Mouse (Mus musculus) stomach, embryonic 16.5 days (tissue): ENCODE measurements around the gene Phf21a. TPM values are rescaled to one million over a fixed set of nuclear protein-coding genes. Genes with fewer than 3 reads are reported as not detected.
A peak's percentile ranks its signal among the peaks of the same experiment; 100 is the strongest.

Source experiments
- ATAC-seq: fragments of 200-750 bp; cut with Nextera tagmentation; 2 replicates; pipeline ENCODE4 v1.8.0; 2017; ENCODE audit warnings: moderate number of reproducible peaks, moderate TSS enrichment; ENCODE audit not compliant: insufficient read depth, low FRiP score
- H3K27ac ChIP-seq: fragments of 300-500 bp; sonication (generic); 2 replicates; pipeline ENCODE4 v1.5.1; 2014; ENCODE audit warnings: low read length
- H3K27me3 ChIP-seq: fragments of 300-500 bp; sonication (generic); 2 replicates; pipeline ENCODE4 v1.6.1; 2014; ENCODE audit warnings: low read length, control low read depth, mixed read lengths; ENCODE audit not compliant: control insufficient read depth, insufficient read depth
- H3K36me3 ChIP-seq: fragments of 300-500 bp; sonication (generic); 2 replicates; pipeline ENCODE4 v1.6.1; 2014; ENCODE audit warnings: low read length; ENCODE audit not compliant: control insufficient read depth, insufficient read depth
- H3K4me1 ChIP-seq: fragments of 300-500 bp; sonication (generic); 2 replicates; pipeline ENCODE4 v1.6.1; 2014; ENCODE audit warnings: low read length, control low read depth, mixed read lengths; ENCODE audit not compliant: control insufficient read depth, insufficient read depth
- H3K4me2 ChIP-seq: fragments of 300-500 bp; sonication (generic); 2 replicates; pipeline ENCODE4 v1.6.1; 2014; ENCODE audit warnings: low read depth, low read length, mixed read lengths
- H3K4me3 ChIP-seq: fragments of 300-500 bp; sonication (generic); replicated peaks from 2 replicates; pipeline ENCODE4 v1.5.1; 2014; ENCODE audit warnings: mild to moderate bottlenecking, low read length
- H3K9ac ChIP-seq: fragments of 300-500 bp; sonication (generic); 2 replicates; pipeline ENCODE4 v1.6.1; 2014; ENCODE audit warnings: low read length
- H3K9me3 ChIP-seq: fragments of 300-500 bp; sonication (generic); replicated peaks from 2 replicates; pipeline ENCODE4 v1.6.1; 2016; ENCODE audit warnings: low read length, control low read depth; ENCODE audit not compliant: control insufficient read depth
- WGBS: fragments of 180-500 bp; shearing (Covaris S2); extraction: QIAGEN DNeasy Blood & Tissue Kit; methylation state at CpG from one replicate; pipeline ENCODE4 v1.1.7; 2014; 5-methylcytosine and 5-hydroxymethylcytosine counted together
- polyA plus RNA-seq: library from polyadenylated mRNA; unstranded; fragments of >200 nt; fragmentation: Nextera tagmentation; extraction: Ambion mirVana; gene quantifications from 2 replicates; pipeline ENCODE4 v1.2.1, GENCODE M21; 2015

Gene Phf21a
- polyA plus RNA-seq, 1 experiment from 2014 or later: 23.8 TPM

- WGBS: under 1% methylated on average over 29 of the region's 29 CpGs
- peak; percentile 65 for ATAC-seq
- peak overlapping the region; percentile 69 for H3K4me3 ChIP-seq
- H3K27ac ChIP-seq: no peak overlapping the region
- peak overlapping the region; percentile 68 for H3K9ac ChIP-seq
- H3K4me1 ChIP-seq: peaks cover 18% of the 10 kb centered on the region
- peak overlapping the region; percentile 99 for H3K4me2 ChIP-seq
- H3K27me3 ChIP-seq: peaks cover 13% of the 10 kb centered on the region
- H3K9me3 ChIP-seq: no peaks in the 10 kb centered on the region
- no peaks in the 10 kb centered on the region for H3K36me3 ChIP-seq
Observed at GRCm38 (mm10) chr2:92058469-92058868, 34.4 kb upstream of the Phf21a start.

- Histone ChIP-seq H3K4me1 (peaks cover 18% of the 10 kb centered on the region), H3K9ac (peak overlapping the region; percentile 68), H3K9me3 (no peaks in the 10 kb centered on the region), H3K27me3 (peaks cover 13% of the 10 kb centered on the region), H3K27ac (no peak overlapping the region), H3K4me2 (peak overlapping the region; percentile 99), H3K36me3 (no peaks in the 10 kb centered on the region), H3K4me3 (peak overlapping the region; percentile 69)
- 4% methylated on average over 11 of the region's 11 CpGs for WGBS
- ATAC-seq: no peak
Observed at GRCm38 (mm10) chr2:92058936-92059335, 34.0 kb upstream of the Phf21a start.

- peaks cover 18% of the 10 kb centered on the region for H3K4me1 ChIP-seq
- peak overlapping the region; percentile 73 for H3K9ac ChIP-seq
- WGBS: under 1% methylated on average over 63 of the region's 63 CpGs
- peak; percentile 31; the same call in 1 of the 2 replicates for ATAC-seq
- H3K4me2 ChIP-seq: peak overlapping the region; percentile 99
- H3K27ac ChIP-seq: 0 out of 2 replicates have a peak overlapping the region, but pooled peaks have one; percentile 14
- H3K9me3 ChIP-seq: no peaks in the 10 kb centered on the region
- peak overlapping the region; percentile 69 for H3K4me3 ChIP-seq
- peaks cover 13% of the 10 kb centered on the region for H3K27me3 ChIP-seq
- no peaks in the 10 kb centered on the region for H3K36me3 ChIP-seq
Observed at GRCm38 (mm10) chr2:92059481-92060220, 33.3 kb upstream of the Phf21a start.

- Histone ChIP-seq H3K9me3 (no peaks in the 10 kb centered on the region), H3K36me3 (no peaks in the 10 kb centered on the region), H3K4me1 (peaks cover 18% of the 10 kb centered on the region), H3K4me3 (peak overlapping the region; percentile 69), H3K9ac (0 out of 2 replicates have a peak overlapping the region, but pooled peaks have one; percentile 73), H3K27ac (no peak overlapping the region), H3K27me3 (peaks cover 13% of the 10 kb centered on the region), H3K4me2 (peak overlapping the region; percentile 99)
- WGBS: 31% methylated on average over 6 of the region's 6 CpGs
- ATAC-seq: no peak
Observed at GRCm38 (mm10) chr2:92060291-92060690, 32.6 kb upstream of the Phf21a start.

GRCm38 (mm10) chr2:92061337-92061736, 31.6 kb upstream of the Phf21a start:
- Histone ChIP-seq H3K27ac (no peak overlapping the region), H3K4me1 (peaks cover 11% of the 10 kb centered on the region), H3K4me2 (no peak overlapping the region), H3K36me3 (no peaks in the 10 kb centered on the region), H3K9ac (no peak overlapping the region), H3K4me3 (no peak overlapping the region), H3K9me3 (no peaks in the 10 kb centered on the region), H3K27me3 (peaks cover 13% of the 10 kb centered on the region)
- ATAC-seq: no peak
- 84% methylated on average over 5 of the region's 5 CpGs for WGBS

GRCm38 (mm10) chr2:92063106-92063505, 29.8 kb upstream of the Phf21a start:
- Histone ChIP-seq H3K4me1 (peaks cover 11% of the 10 kb centered on the region), H3K36me3 (no peaks in the 10 kb centered on the region), H3K4me3 (no peak overlapping the region), H3K9me3 (no peaks in the 10 kb centered on the region), H3K9ac (no peak overlapping the region), H3K27me3 (peaks cover 13% of the 10 kb centered on the region), H3K4me2 (no peak overlapping the region), H3K27ac (no peak overlapping the region)
- WGBS: 61% methylated on average over 5 of the region's 5 CpGs
- ATAC-seq: no peak

GRCm38 (mm10) chr2:92065269-92065888, 27.5 kb upstream of the Phf21a start:
- Histone ChIP-seq H3K9ac (no peak overlapping the region), H3K36me3 (no peaks in the 10 kb centered on the region), H3K27me3 (peaks cover 1% of the 10 kb centered on the region), H3K27ac (no peak overlapping the region), H3K4me3 (no peak overlapping the region), H3K4me2 (no peak overlapping the region), H3K9me3 (no peaks in the 10 kb centered on the region), H3K4me1 (no peaks in the 10 kb centered on the region)
- 75% methylated on average over 8 of the region's 8 CpGs for WGBS
- no peak for ATAC-seq

GRCm38 (mm10) chr2:92065938-92066337, 27.0 kb upstream of the Phf21a start:
- H3K9ac ChIP-seq: no peak overlapping the region
- H3K9me3 ChIP-seq: no peaks in the 10 kb centered on the region
- 54% methylated on average over 6 of the region's 6 CpGs for WGBS
- ATAC-seq: no peak
- H3K27ac ChIP-seq: no peak overlapping the region
- H3K27me3 ChIP-seq: no peaks in the 10 kb centered on the region
- H3K4me3 ChIP-seq: no peak overlapping the region
- no peaks in the 10 kb centered on the region for H3K4me1 ChIP-seq
- H3K4me2 ChIP-seq: no peak overlapping the region
- no peaks in the 10 kb centered on the region for H3K36me3 ChIP-seq

GRCm38 (mm10) chr2:92066899-92067298, 26.0 kb upstream of the Phf21a start:
- Histone ChIP-seq H3K27ac (no peak overlapping the region), H3K9me3 (no peaks in the 10 kb centered on the region), H3K4me2 (no peak overlapping the region), H3K9ac (no peak overlapping the region), H3K36me3 (no peaks in the 10 kb centered on the region), H3K27me3 (no peaks in the 10 kb centered on the region), H3K4me3 (no peak overlapping the region), H3K4me1 (no peaks in the 10 kb centered on the region)
- no peak for ATAC-seq
- 57% methylated on average over 1 of the region's 1 CpGs for WGBS
